Mouse (Mus musculus) embryonic facial prominence, embryonic 12.5 days (tissue): ENCODE data around the gene Cbx6. TPM values are rescaled to one million over a fixed set of nuclear protein-coding genes. Genes with fewer than 3 reads are reported as not detected.

ENCODE experiments used
- ATAC-seq: fragments of 200-750 bp; cut with Nextera tagmentation; 2 replicates; pipeline ENCODE4 v1.8.0; 2017; ENCODE audit not compliant: insufficient number of reproducible peaks, insufficient read depth, low FRiP score, low TSS enrichment
- H3K27ac ChIP-seq: fragments of 300-500 bp; sonication (generic); 2 replicates; pipeline ENCODE4 v1.5.1; 2016; ENCODE audit warnings: mild to moderate bottlenecking
- H3K27me3 ChIP-seq: fragments of 300-500 bp; sonication (generic); 2 replicates; pipeline ENCODE4 v1.6.1; 2016; ENCODE audit warnings: mild to moderate bottlenecking, moderate library complexity
- H3K36me3 ChIP-seq: fragments of 300-500 bp; sonication (generic); 2 replicates; pipeline ENCODE4 v1.6.1; 2016; ENCODE audit warnings: mild to moderate bottlenecking
- H3K4me1 ChIP-seq: fragments of 300-500 bp; sonication (generic); 2 replicates; pipeline ENCODE4 v1.6.1; 2016
- H3K4me2 ChIP-seq: fragments of 300-500 bp; sonication (generic); replicated peaks from 2 replicates; pipeline ENCODE4 v1.6.1; 2016; ENCODE audit warnings: mild to moderate bottlenecking, moderate library complexity
- H3K4me3 ChIP-seq: fragments of 300-500 bp; sonication (generic); 2 replicates; pipeline ENCODE4 v1.5.1; 2016; ENCODE audit warnings: mild to moderate bottlenecking
- H3K9ac ChIP-seq: fragments of 300-500 bp; sonication (generic); 2 replicates; pipeline ENCODE4 v1.6.1; 2016; ENCODE audit warnings: mild to moderate bottlenecking, moderate library complexity
- H3K9me3 ChIP-seq: fragments of 300-500 bp; sonication (generic); 2 replicates; pipeline ENCODE4 v1.6.1; 2016; ENCODE audit warnings: mild to moderate bottlenecking, moderate library complexity
- WGBS: fragments of 180-500 bp; shearing (Covaris S2); methylation state at CpG from one replicate; pipeline ENCODE4 v1.1.7; 2016; 5-methylcytosine and 5-hydroxymethylcytosine counted together
- polyA plus RNA-seq: library from polyadenylated mRNA; unstranded; fragments of >200 nt; fragmentation: Nextera tagmentation; extraction: Ambion mirVana; gene quantifications from 2 replicates; pipeline ENCODE4 v1.2.1, GENCODE M21; 2016

Cbx6 gene
- polyA plus RNA-seq, 1 experiment from 2014 or later = 31.5 TPM

DNA sequence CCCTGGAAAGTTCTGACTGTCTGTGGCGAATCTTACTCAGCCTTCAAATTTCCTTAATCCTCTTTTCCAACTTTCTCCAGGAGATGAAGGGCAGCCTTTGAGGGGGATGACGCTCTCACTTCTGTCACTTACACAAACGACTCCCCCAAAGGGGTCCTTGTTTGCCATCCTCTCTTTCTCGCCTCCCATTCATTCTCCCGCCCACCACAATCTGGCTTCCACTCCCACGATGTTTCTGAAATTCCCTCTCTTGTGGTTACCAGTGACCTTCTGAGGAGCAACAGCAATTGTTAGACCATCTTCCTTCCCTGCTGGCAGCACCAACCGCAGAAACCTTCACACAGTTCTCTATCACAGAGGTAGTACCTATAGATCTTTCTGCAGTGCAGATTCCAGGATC, 58.8 kb downstream of the Cbx6 start:
- no peak overlapping the region for H3K4me2 ChIP-seq
- no peak overlapping the region for H3K27ac ChIP-seq
- no peaks in the 10 kb centered on the region for H3K36me3 ChIP-seq
- no peak overlapping the region for H3K9ac ChIP-seq
- H3K9me3 ChIP-seq = no peaks in the 10 kb centered on the region
- peaks cover 15% of the 10 kb centered on the region for H3K4me1 ChIP-seq
- no peak for ATAC-seq
- WGBS = 72% methylated on average over 7 of the region's 7 CpGs
- H3K27me3 ChIP-seq = no peaks in the 10 kb centered on the region
- H3K4me3 ChIP-seq = no peak overlapping the region

GRCm38 (mm10) chr15:79774117-79775027, 60.1 kb downstream of the Cbx6 start:
- under 1% methylated on average over 50 of the region's 50 CpGs for WGBS
- ATAC-seq = peak; percentile 98
- Histone ChIP-seq H3K4me2 (peak overlapping the region; percentile 70), H3K9me3 (no peaks in the 10 kb centered on the region), H3K9ac (peak overlapping the region; percentile 80), H3K4me3 (peak overlapping the region; percentile 89), H3K27ac (peak overlapping the region; percentile 55; the same call in 1 of the 2 replicates), H3K4me1 (peaks cover 15% of the 10 kb centered on the region), H3K27me3 (no peaks in the 10 kb centered on the region), H3K36me3 (no peaks in the 10 kb centered on the region)

Other genes with a start within 250 kb of the Cbx6 start
- 1.3 and 1.5 TPM in 2 replicates for gene Dmc1, start 229.6 kb downstream of the Cbx6 start, polyA plus RNA-seq
- 2.6 and 2.9 TPM in 2 replicates for gene Fam227a, start 175.7 kb downstream of the Cbx6 start, polyA plus RNA-seq
- 59.9 and 60.3 TPM in 2 replicates for gene Cby1, start 175.5 kb downstream of the Cbx6 start, polyA plus RNA-seq
- gene Tomm22, start 163.8 kb downstream of the Cbx6 start, polyA plus RNA-seq = 229 and 235 TPM in 2 replicates
- gene Josd1, start 146.8 kb downstream of the Cbx6 start, polyA plus RNA-seq = 30.1 and 32.7 TPM in 2 replicates
- 41.5 and 43.6 TPM in 2 replicates for gene Gtpbp1, start 143.8 kb downstream of the Cbx6 start, polyA plus RNA-seq
- 6.0 and 6.2 TPM in 2 replicates for gene Sun2, start 92.2 kb downstream of the Cbx6 start, polyA plus RNA-seq
- gene Dnal4, start 56.8 kb downstream of the Cbx6 start, polyA plus RNA-seq = 69.9 and 70.3 TPM in 2 replicates
- gene Nptxr, start 29.9 kb downstream of the Cbx6 start, polyA plus RNA-seq = 4.1 and 4.6 TPM in 2 replicates
- gene Npcd, start 451 bp downstream of the Cbx6 start, polyA plus RNA-seq = 0.60 TPM in 1 of 2 replicates, not detected in the other
- 8.4 and 10.0 TPM in 2 replicates for gene Apobec3, start 57.0 kb upstream of the Cbx6 start, polyA plus RNA-seq
- 1.9 and 3.2 TPM in 2 replicates for gene Cbx7, start 136.4 kb upstream of the Cbx6 start, polyA plus RNA-seq
- gene Pdgfb, start 180.3 kb upstream of the Cbx6 start, polyA plus RNA-seq = 3.2 and 3.4 TPM in 2 replicates